Mouse (Mus musculus) kidney, adult 8-10 months (tissue): Measurements from ENCODE around the gene Lrrc58.

Source experiments
- DNase-seq, 2 experiments: peaks; one replicate each; pipeline ENCODE4 v3.0.0; 2022

Gene Lrrc58

GRCm38 (mm10) chr16:37869470-37870231, 1.5 kb downstream of the Lrrc58 start:
- DNase-seq, result peak in 1 of 2 experiments; percentile 30

GRCm38 (mm10) chr16:37871112-37871715, 3.0 kb downstream of the Lrrc58 start:
- peak; percentile 70 to 72 for DNase-seq

DNA sequence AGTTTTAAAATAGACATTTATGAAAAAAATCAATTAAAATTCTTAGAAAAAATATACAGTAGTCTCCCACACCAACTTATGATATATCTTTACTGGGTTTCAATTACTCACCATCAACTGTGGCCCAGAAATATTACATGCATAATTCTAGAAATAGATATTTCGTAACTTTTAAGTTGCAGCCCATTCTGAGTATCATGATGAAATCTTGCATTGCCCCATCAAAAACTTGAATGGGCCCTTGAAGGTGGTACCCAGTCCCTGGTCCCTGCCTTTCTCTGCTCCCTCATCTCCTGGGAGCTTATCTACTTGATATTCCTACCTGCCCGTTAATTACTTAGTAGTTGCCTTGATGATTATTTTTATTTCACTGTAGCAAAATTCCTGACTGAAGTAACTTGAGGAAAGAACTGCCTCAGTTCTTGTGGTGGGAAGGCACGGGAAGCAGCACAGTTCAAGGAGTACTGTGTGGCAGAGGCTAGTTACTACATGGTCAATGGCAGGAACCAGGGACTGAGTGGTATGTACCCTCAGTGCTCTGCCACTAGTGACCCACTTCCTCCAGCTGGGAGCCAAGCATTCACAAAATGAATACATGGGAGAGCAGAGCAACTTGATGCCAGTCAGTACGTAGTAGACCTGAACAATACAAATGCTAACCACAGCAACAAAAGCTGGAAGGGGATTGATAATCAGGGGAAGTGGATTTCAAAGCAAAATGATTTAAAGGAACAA, 6.5 kb downstream of the Lrrc58 start:
- DNase-seq, result no peak

DNA sequence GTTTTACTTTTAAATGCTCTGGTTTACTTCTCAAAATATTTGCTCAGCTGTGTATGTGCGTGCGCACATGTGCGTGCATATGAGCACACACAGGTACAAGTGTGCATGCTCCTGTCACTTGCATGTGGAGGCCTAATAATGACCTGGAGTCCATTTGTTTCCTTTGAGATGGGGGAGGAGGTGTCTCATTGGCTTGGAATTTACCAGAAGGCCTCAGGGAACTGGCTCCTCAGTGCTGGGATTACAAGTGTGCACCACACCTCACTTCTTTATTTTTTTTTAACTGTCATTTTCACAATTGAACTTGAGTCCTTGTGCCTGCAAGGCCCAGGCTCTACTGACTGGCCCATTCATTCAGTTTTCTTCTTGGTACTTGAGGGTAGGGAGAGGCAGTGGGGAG, 9.2 kb downstream of the Lrrc58 start:
- DNase-seq, result no peak

- no peak for DNase-seq
Observed at GRCm38 (mm10) chr16:37878951-37879505, 10.8 kb downstream of the Lrrc58 start.

DNA sequence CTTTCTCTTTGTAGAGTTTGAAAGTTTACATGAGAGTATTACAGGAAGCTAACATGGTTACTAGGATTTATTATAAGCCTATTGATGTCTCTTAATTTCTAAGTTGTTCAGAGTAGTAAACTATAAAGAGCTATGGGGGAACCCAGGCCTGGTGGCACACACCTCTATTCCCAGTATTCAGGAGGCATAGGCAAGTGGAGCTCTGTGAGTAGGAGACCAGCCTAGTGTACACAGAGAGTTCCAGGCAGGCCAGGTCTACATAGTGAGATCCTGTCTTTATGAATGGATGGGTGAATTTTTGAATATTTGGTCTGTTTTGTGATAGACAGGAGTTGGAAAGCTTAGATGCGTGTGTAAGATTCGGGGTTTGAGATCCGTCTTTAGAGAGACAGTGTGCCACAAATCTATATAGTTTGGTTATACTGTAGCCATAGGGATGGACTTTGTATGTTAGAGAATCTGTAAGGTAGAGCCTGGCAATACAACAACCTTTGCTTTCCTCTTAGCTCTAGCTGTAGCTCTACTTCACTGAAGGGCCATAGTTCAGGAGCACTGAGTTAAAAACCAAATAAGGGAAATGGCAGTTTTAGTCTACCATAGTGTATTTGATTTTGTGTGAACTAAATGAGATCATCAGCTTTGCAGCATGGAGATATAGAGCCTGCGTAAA, 11.7 kb downstream of the Lrrc58 start:
- no peak for DNase-seq

DNA sequence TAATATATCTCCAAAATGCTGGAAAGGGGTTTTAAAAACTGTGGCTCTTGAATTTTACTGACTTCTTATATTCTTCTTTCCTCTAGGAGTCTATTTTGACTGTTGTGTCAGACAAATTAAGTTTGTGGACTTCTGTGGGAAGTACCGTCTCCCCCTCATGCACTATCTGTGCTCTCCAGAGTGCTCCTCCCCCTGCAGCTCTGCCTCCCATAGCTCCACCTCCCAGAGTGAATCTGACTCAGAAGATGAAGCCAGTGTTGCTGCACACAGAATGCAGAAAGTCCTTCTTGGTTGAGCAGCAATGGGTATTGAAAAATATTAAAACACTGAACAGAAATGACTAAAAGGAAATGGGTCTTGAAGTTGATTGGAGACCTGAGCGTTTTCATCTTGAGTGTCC, 13.0 kb downstream of the Lrrc58 start:
- no peak for DNase-seq

DNA sequence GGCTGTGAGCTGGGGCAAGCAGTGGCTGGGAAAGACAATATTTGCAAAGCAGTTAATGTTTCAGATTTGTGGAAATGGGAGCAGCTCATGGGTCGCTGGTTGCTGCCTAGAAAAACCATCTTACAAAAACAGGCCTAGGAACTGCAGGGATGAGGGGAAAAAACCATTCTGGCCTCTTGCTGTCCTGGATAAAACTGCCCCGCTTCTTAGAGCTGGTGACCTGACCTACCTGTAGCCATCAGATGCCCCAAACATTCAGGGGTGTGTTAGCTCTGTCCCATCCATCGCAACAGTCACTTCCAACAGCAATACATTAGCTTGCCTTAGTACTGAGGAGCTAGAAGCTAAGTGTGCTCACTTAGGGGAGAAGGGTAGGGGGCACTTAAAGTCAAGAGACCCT, 20.8 kb downstream of the Lrrc58 start:
- no peak for DNase-seq

- DNase-seq, result no peak
Observed at GRCm38 (mm10) chr16:37892667-37893066, 24.5 kb downstream of the Lrrc58 start.

DNA sequence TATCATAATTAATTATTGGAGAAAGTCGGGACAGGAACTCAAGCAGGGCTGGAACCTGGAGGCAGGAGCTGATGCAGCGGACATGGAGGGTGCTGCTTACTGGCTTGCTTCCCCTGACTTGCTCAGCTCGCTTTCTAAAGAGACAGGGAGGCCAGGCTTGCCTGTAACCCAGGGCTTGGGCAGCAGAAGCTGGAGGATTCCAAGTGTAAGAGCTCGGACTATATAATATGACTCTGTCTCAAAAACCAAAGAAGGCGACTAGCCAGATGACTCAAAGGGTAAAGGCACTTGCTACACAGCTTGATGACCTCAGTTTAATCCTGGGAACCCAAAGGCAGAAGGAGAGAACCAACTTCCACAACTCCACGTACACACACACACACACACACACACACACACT, 25.2 kb downstream of the Lrrc58 start:
- no peak for DNase-seq

GRCm38 (mm10) chr16:37893942-37894341, 25.8 kb downstream of the Lrrc58 start:
- DNase-seq, result no peak

- no peak for DNase-seq
Observed at GRCm38 (mm10) chr16:37898790-37899189, 30.6 kb downstream of the Lrrc58 start.

GRCm38 (mm10) chr16:37899357-37899756, 31.2 kb downstream of the Lrrc58 start:
- DNase-seq, result peak; percentile 45 to 56

- DNase-seq, result peak; percentile 71 to 78
Observed at GRCm38 (mm10) chr16:37901318-37901717, 33.1 kb downstream of the Lrrc58 start.

DNA sequence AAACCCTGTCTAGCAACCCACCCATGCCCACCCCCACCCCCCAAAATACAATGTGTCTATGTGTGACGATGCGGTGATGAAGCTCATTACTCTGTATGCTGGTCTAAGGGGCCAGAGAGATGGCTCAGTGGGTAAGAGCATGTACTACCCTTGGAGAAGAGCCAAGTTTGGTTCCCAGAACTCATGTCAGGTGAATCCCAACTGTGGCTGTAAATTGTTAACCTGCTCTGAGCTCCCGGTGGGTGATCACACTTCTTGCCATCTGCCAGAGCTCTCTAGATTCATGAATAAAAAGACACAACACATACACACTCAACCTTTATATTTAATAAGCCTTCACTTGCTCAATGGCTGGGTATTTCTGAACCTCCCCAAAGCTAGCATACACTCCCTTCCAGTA, 38.3 kb downstream of the Lrrc58 start:
- DNase-seq, result peak; percentile 55 to 77

- no peak for DNase-seq
Observed at GRCm38 (mm10) chr16:37911086-37911485, 42.9 kb downstream of the Lrrc58 start.

DNA sequence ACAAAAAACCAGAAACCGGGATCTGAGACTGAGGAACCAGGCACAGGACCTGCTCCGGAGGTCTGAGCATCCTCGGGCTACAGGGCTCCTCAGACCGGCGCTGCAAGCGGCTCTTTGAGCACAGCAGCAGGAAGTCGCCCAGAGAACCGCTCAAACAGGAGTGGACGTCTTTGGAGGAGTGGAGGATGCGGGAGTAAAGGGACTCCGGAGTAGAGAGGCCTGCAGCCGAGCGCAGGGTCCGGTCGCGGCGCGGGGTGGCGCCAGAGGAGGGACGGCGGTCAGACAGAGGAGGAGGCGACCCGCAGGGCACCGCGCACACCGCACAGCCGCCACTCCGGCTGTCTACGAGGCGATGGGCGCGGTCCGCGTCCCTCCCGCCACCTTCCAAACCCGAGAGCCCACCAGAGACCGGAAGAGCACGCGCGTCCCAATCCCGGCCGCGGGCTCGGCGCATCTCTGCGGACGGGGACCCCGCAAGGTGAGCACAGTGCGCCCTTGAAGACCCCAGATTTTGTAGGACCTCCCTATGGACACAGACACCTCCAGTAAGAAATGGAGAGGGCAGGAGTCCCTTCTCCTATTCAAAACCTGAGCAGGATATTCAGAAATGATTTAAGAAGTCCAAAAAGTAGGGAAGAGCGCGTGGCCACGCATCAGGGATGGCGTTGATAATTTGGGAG, 48.1 kb downstream of the Lrrc58 start, which contains the start of gene Gpr156:
Gene Gpr156 (plus strand): TSS at position 359 of the 680 bp plus-strand sequence.
- DNase-seq, result peak in 1 of 2 experiments; percentile 18

DNA sequence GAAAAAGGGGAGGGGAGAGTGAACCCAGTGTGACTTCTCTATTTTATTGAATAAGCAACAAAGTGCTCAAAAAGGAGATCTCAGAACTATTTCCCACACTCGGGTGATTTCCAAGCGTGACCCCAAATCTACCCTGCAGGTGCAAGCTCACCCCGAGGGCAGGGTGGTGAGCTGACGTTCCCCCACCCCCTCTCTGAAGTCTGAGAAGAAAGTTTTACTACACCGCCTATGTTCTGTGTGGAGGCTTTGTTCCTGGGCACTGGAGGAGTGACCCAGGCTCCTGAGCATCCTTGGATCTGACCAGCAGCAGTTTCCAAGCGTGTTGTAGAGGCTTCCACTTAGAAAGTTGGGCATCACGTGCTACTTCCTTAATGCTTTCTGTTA, 48.6 kb downstream of the Lrrc58 start:
- DNase-seq, result no peak

GRCm38 (mm10) chr16:37919000-37919399, 50.8 kb downstream of the Lrrc58 start:
- DNase-seq, result no peak

DNA sequence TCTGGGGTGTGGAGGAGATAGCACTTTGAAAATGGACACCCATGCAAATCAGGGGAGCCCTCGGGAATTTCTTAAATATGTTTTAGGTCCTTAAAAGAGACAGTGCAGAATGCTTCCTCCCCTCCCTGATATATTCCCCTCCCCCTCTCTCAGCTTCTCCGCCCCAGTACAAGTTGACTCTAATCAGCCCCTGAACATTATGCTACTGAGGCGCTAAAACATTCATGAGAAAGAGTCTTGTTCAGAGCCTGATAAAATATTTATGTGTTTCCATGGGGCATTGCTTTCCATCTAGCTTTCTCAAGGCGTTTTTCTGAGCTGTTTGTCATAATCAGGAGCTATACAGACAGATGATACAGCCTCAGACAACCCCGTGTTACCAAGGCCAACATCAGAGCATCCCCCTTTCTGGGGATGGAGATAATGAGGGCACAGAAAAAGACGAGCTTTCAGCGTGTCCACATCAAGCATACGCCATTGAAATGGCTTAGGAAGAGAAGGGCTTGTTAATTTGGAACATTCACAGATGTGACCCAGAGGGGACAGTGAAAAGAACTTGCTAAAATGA, 52.7 kb downstream of the Lrrc58 start:
- DNase-seq, result no peak

DNA sequence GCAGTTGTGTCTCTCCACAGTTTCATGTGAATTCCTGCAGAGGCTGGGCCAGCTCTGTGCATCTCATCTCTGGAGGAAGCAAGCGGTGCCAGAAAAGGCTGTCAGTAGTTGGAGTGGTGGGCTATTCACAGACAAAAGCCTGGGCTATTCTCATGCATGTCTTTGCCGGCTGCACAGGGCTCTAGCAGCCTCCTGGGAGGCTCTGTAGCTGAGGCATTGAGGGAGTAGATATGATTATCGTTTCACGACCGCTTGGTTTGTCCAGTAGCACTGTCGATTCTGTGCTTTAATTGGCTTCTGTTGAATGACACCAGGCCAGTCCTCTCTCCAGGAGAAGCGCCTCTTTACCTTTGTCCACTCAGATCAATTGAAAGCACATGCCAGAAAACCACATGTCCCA, 57.9 kb downstream of the Lrrc58 start:
- no peak for DNase-seq

- no peak for DNase-seq
Observed at GRCm38 (mm10) chr16:37927117-37927516, 58.9 kb downstream of the Lrrc58 start.
